Mouse (Mus musculus) kidney, embryonic 15.5 days (tissue): Measurements from ENCODE around the gene Rsbn1l. TPM values are rescaled to one million over a fixed set of nuclear protein-coding genes. Genes with fewer than 3 reads are reported as not detected.

Experiments used
- ATAC-seq: fragments of 200-750 bp; cut with Nextera tagmentation; replicated peaks from 2 replicates; pipeline ENCODE4 v1.8.0; 2017; ENCODE audit warnings: moderate TSS enrichment; ENCODE audit not compliant: low FRiP score
- H3K27ac ChIP-seq: fragments of 300-500 bp; sonication (generic); 2 replicates; pipeline ENCODE4 v1.5.1; 2015; ENCODE audit warnings: mild to moderate bottlenecking, inconsistent platforms
- H3K27me3 ChIP-seq: fragments of 300-500 bp; sonication (generic); 2 replicates; pipeline ENCODE4 v1.6.1; 2015; ENCODE audit warnings: inconsistent platforms
- H3K36me3 ChIP-seq: fragments of 300-500 bp; sonication (generic); 2 replicates; pipeline ENCODE4 v1.6.1; 2015; ENCODE audit warnings: inconsistent platforms
- H3K4me1 ChIP-seq: fragments of 300-500 bp; sonication (generic); 2 replicates; pipeline ENCODE4 v1.6.1; 2015; ENCODE audit warnings: inconsistent platforms
- H3K4me2 ChIP-seq: fragments of 300-500 bp; sonication (generic); 2 replicates; pipeline ENCODE4 v1.6.1; 2015; ENCODE audit warnings: moderate library complexity, mild to moderate bottlenecking, inconsistent platforms
- H3K4me3 ChIP-seq: fragments of 300-500 bp; sonication (generic); replicated peaks from 2 replicates; pipeline ENCODE4 v1.5.1; 2015; ENCODE audit warnings: mild to moderate bottlenecking, inconsistent platforms
- H3K9ac ChIP-seq: fragments of 300-500 bp; sonication (generic); 2 replicates; pipeline ENCODE4 v1.6.1; 2015; ENCODE audit warnings: mild to moderate bottlenecking, inconsistent platforms
- H3K9me3 ChIP-seq: fragments of 300-500 bp; sonication (generic); replicated peaks from 2 replicates; pipeline ENCODE4 v1.6.1; 2016; ENCODE audit warnings: inconsistent platforms
- WGBS: fragments of 180-500 bp; shearing (Covaris S2); methylation state at CpG from one replicate; pipeline ENCODE4 v1.1.7; 2015; ENCODE audit warnings: mixed read lengths; 5-methylcytosine and 5-hydroxymethylcytosine counted together
- polyA plus RNA-seq: library from polyadenylated mRNA; unstranded; fragments of >200 nt; fragmentation: Nextera tagmentation; extraction: Ambion mirVana; gene quantifications from 2 replicates; pipeline ENCODE4 v1.2.1, GENCODE M21; 2015

Gene Rsbn1l
- 5.6 and 6.4 TPM in 2 replicates for polyA plus RNA-seq

DNA sequence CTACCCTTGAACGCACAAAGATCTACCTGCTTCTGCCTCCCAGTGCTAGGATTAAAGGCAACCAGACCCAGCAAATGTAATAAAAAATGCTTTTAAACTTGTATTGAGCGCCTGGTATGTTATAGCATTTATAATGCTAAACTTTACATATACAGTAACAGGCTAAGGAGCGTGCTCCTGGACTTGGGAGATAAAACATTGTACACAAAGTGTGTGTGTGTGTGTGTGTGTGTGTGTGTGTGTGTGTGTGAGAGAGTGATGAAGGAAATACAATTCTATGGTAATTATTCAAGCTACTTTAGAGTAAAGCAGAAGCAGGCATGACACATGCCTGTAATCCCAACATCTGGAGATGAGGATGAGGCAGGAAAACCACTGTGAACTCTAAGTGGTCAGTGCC lies at the start of gene Rsbn1l:
Gene Rsbn1l (minus strand): TSS at position 101 of the 400 bp plus-strand sequence.
- Histone ChIP-seq H3K4me3 (no peak within 1 kb of the TSS), H3K9ac (no peak within 1 kb of the TSS), H3K36me3 (peaks cover 7% of the 10 kb centered on the region), H3K4me1 (no peaks in the 10 kb centered on the region), H3K27me3 (no peaks in the 10 kb centered on the region), H3K4me2 (no peak within 1 kb of the TSS), H3K9me3 (peaks cover 8% of the 10 kb centered on the region; the same call in 1 of the 2 replicates), H3K27ac (no peak within 1 kb of the TSS)
- no peak for ATAC-seq
- 95% methylated on average over 3 of the region's 3 CpGs for WGBS

DNA sequence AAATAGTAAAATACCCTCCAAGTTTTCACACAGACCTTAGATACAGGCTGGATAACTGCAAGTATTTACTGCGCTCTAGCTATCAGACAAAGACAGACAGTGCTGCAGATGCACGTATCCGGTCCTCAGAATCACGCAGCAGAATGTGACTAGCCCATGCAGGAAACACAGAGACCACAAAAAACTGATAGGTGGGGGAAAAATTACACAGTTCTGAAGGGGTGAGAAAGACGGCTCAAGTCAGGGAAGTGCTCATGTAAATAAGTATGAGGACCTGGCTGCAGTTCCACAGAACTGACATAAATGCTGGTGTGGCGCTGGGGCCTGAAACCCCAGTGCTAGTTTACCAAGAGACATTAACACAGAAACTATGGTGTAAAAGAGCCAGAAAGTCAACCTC lies 46.5 kb upstream of the Rsbn1l start:
- Histone ChIP-seq H3K27ac (no peak overlapping the region), H3K36me3 (peaks cover 76% of the 10 kb centered on the region), H3K9ac (no peak overlapping the region), H3K4me1 (no peaks in the 10 kb centered on the region), H3K27me3 (no peaks in the 10 kb centered on the region), H3K9me3 (no peaks in the 10 kb centered on the region), H3K4me2 (no peak overlapping the region), H3K4me3 (no peak overlapping the region)
- no peak for ATAC-seq
- WGBS: 95% methylated on average over 6 of the region's 6 CpGs

DNA sequence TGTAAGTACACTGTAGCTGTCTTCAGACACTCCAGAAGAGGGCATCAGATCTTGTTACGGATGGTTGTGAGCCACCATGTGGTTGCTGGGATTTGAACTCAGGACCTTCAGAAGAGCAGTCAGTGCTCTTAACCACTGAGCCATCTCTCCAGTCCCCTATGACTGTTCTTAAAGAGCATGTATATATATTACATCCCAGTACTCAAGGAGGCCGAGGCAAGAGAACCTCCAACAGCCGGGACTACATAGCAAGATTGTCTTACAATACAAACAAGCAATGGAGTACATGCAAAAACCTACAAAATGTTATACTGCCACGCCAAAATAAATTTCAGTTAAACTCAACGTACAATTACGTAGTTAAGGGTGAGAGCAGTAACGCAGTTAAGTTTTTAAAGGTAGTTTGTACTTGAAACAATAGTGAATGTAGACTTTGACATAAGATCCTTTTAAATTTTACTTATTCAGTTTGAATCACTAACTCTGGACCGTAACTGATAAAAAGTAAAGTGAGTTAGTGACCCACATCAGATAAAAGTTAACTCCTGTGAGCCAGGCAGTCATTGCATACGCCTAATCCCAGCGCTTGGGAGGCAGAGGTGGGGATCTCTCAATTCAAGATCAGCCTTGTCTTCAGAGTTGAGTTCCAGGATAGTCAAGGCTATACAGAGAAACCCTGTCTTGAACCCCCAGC lies 45.6 kb upstream of the Rsbn1l start:
- Histone ChIP-seq H3K4me3 (no peak overlapping the region), H3K36me3 (peaks cover 81% of the 10 kb centered on the region), H3K4me1 (no peaks in the 10 kb centered on the region), H3K4me2 (no peak overlapping the region), H3K27ac (no peak overlapping the region), H3K9me3 (no peaks in the 10 kb centered on the region), H3K9ac (no peak overlapping the region), H3K27me3 (no peaks in the 10 kb centered on the region)
- no peak for ATAC-seq
- WGBS: 88% methylated on average over 10 of the region's 10 CpGs

DNA sequence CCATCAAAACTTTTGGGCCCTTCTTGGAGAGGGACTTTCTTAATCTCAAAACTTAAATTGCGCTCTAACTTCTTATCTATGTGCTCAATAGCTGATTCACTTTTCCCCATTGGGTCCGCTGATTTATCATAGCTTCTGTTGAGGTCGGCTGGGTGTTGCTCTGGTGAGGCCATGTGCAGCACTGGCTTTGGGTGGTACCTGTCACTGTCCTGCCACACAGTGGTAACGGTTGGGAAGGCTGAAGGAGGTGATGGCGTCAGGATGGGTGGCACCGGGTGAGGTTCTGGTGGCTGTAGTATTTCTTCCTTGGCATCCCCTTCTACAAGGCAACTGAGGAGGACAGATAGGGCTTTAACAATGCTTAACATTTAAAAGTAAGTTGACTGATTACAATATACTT lies 42.2 kb upstream of the Rsbn1l start:
- Histone ChIP-seq H3K9ac (no peak overlapping the region), H3K4me1 (no peaks in the 10 kb centered on the region), H3K36me3 (peaks cover 91% of the 10 kb centered on the region), H3K4me2 (no peak overlapping the region), H3K27me3 (no peaks in the 10 kb centered on the region), H3K9me3 (no peaks in the 10 kb centered on the region), H3K27ac (no peak overlapping the region), H3K4me3 (no peak overlapping the region)
- WGBS: 94% methylated on average over 6 of the region's 6 CpGs
- ATAC-seq: no peak

DNA sequence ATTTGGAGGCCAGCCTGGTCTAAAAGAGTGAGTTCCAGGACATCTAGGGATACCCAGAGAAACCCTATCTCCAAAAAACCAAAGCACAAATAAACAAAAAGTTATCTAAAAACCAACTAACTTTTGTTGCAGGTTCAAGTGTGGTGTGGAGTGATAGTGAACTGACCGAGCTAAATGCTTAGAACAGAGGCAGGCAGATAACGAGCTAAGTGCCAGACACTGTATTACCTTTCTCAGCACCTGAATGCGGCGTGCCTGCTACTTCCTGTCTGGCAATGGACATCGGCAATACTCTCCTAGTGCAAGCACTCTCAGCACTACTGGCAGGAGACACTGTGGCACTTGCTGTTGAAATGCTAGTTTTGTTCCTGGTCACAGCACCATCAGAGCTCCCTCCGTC lies 41.4 kb upstream of the Rsbn1l start:
- Histone ChIP-seq H3K27me3 (no peaks in the 10 kb centered on the region), H3K4me2 (no peak overlapping the region), H3K27ac (no peak overlapping the region), H3K9ac (no peak overlapping the region), H3K36me3 (peaks cover 82% of the 10 kb centered on the region), H3K4me1 (no peaks in the 10 kb centered on the region), H3K4me3 (no peak overlapping the region), H3K9me3 (no peaks in the 10 kb centered on the region)
- no peak for ATAC-seq
- 94% methylated on average over 6 of the region's 6 CpGs for WGBS

DNA sequence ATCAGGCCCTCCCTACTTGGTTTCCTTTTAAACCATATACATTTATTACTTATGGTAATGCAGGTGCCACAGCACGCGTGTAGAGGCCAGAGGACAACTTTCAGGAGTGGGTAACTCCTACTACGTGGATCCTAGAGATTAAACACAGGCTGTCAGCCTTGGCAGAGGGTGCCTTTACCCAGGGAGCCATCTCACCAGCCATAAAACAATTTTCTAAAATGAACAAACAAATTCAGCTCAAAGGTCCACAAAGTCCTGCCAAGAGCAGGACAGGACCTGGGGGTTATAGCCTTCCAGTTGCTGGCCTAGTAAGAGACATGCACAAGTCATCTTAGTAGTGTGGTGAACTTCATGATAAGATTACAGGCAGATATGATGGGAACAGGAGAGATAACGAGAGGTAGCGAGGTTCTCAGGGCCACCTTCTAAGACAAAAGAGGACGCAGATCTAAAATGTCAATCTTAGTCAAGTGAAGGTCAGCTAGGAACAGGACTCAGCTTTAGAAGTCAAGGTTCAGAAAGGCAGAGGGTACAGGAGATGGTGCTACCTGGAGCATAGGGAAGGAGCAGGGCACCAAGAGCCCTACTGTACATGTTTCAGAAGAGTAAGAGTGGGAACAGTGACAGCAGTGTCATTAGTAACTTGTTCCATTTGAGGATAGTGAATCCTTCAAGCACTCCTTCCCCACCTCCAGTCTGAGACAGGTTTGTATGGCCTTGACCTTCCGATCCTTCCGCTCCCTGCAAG lies 34.0 kb upstream of the Rsbn1l start:
- no peak overlapping the region for H3K9ac ChIP-seq
- H3K4me1 ChIP-seq: no peaks in the 10 kb centered on the region
- peaks cover 71% of the 10 kb centered on the region for H3K36me3 ChIP-seq
- ATAC-seq: no peak
- H3K4me2 ChIP-seq: no peak overlapping the region
- 98% methylated on average over 8 of the region's 8 CpGs for whole genome bisulfite sequencing
- H3K27ac ChIP-seq: no peak overlapping the region
- H3K9me3 ChIP-seq: no peaks in the 10 kb centered on the region
- no peaks in the 10 kb centered on the region for H3K27me3 ChIP-seq
- H3K4me3 ChIP-seq: no peak overlapping the region

DNA sequence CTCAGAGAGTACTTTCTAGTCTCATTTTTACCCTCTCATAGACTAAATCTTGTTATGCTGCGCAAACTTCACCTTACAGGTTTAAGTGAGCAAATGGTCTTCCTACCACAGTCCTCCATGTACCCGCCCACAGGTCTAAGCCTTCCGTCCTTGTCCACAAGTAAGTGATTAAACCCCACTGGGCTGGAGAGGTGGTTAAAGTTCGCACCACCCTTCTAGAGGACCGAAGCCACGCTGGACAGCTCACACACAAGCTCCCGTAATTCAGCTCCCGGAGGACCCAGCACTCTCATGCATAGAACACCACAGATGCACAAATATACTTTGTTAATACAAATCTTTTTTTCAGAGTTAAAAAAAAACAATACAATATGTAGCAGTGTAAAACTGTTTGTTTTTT lies 30.1 kb upstream of the Rsbn1l start:
- H3K4me3 ChIP-seq: no peak overlapping the region
- no peak overlapping the region for H3K9ac ChIP-seq
- peaks cover 58% of the 10 kb centered on the region for H3K36me3 ChIP-seq
- H3K9me3 ChIP-seq: no peaks in the 10 kb centered on the region
- 95% methylated on average over 8 of the region's 8 CpGs for WGBS
- no peaks in the 10 kb centered on the region for H3K4me1 ChIP-seq
- no peak overlapping the region for H3K4me2 ChIP-seq
- H3K27ac ChIP-seq: no peak overlapping the region
- H3K27me3 ChIP-seq: no peaks in the 10 kb centered on the region
- no peak for ATAC-seq

DNA sequence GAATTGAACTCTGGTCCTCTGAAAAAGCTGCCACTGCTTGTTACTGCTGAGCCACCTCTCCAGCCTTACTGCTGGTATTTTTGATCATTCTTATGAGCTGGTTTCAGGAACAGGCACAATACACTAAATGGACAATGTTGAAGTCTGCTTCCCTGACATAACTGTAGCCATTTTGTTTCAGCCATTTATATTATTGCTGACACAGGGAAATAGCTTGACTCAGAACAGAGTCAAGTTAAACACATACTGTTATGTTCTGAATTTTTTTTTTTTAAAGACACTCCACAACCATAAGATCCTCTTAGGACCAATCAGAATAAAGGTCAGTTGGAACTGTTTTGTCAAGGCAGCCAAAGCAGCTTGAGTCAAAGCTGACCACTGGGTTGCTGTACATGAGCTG lies 27.3 kb upstream of the Rsbn1l start:
- H3K9ac ChIP-seq: no peak overlapping the region
- no peaks in the 10 kb centered on the region for H3K4me1 ChIP-seq
- H3K27me3 ChIP-seq: no peaks in the 10 kb centered on the region
- no peak overlapping the region for H3K4me3 ChIP-seq
- H3K4me2 ChIP-seq: no peak overlapping the region
- ATAC-seq: no peak
- no peak overlapping the region for H3K27ac ChIP-seq
- H3K9me3 ChIP-seq: no peaks in the 10 kb centered on the region
- H3K36me3 ChIP-seq: peaks cover 34% of the 10 kb centered on the region

DNA sequence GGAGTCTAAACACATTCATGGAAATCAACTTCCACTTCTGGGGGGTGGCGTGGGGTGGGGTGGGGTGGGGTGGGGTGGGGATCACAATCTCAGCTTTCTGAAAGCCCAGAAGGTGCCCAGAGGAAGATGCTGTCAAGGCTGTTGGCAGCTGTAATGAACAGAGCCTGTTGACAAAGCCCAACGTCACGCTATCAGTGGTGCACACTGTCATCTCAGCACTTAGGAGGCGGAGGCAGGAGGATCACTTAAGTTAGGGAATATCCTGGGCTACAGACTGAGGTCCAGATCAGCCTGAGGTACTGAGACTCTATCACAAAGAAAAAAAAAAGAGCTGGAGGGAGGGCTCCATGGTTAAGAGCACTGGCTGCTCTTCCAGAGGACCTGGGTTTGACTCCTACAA lies 18.5 kb upstream of the Rsbn1l start:
- Histone ChIP-seq H3K27ac (no peak overlapping the region), H3K4me1 (no peaks in the 10 kb centered on the region), H3K27me3 (no peaks in the 10 kb centered on the region), H3K4me2 (no peak overlapping the region), H3K4me3 (no peak overlapping the region), H3K9ac (no peak overlapping the region), H3K36me3 (no peaks in the 10 kb centered on the region), H3K9me3 (no peaks in the 10 kb centered on the region)
- no peak for ATAC-seq
- 87% methylated on average over 4 of the region's 4 CpGs for WGBS

DNA sequence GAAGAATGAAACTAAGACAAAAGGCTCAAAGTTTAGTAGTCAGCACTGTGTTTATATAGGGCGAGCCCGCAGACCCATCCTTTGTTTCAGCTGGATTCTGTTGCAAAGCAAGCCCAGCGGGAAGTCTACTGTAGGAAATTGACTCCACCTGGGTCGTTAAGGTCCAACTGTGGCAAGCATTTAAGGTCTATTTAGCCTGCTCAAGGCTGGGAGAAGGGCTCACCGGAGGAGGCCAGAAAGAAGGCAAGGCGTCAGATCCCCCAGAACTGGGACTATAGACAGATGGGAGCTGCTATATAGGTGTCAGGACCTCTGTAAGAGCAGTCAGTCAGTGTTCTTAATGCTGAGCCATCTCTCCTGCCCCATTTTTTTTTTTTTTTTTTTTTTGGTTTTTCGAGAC lies 17.8 kb upstream of the Rsbn1l start:
- H3K9me3 ChIP-seq: no peaks in the 10 kb centered on the region
- 21% methylated on average over 7 of the region's 7 CpGs for WGBS
- H3K27ac ChIP-seq: no peak overlapping the region
- H3K4me1 ChIP-seq: peaks cover under 1% of the 10 kb centered on the region; the same call in 1 of the 2 replicates
- H3K27me3 ChIP-seq: no peaks in the 10 kb centered on the region
- no peak overlapping the region for H3K9ac ChIP-seq
- H3K4me3 ChIP-seq: no peak overlapping the region
- peak; percentile 25; the same call in 1 of the 2 replicates for ATAC-seq
- H3K4me2 ChIP-seq: no peak overlapping the region
- H3K36me3 ChIP-seq: no peaks in the 10 kb centered on the region

DNA sequence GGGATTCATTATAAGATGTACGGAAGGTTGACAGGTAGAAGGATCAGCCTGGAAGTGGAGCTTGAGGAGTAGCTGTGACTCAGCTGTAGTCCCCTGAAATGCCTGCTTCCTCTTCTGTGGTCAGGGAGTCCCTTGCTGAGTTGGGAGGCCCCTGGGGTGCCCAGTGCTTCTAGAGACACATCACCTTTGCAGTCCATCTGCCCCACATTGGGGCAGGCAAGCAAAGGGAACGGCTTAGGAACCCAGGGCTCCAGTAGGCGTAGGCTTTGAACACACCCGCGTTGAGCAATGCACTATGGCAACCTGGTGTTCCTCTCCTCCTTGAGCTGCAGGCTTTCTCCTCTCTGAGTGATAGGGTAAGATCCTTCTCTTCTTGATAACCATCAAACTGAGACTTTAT lies 16.9 kb upstream of the Rsbn1l start:
- Histone ChIP-seq H3K36me3 (no peaks in the 10 kb centered on the region), H3K4me3 (no peak overlapping the region), H3K4me1 (peaks cover 5% of the 10 kb centered on the region), H3K27me3 (no peaks in the 10 kb centered on the region), H3K9me3 (no peaks in the 10 kb centered on the region), H3K9ac (no peak overlapping the region), H3K27ac (no peak overlapping the region), H3K4me2 (no peak overlapping the region)
- ATAC-seq: no peak
- 74% methylated on average over 5 of the region's 5 CpGs for WGBS

DNA sequence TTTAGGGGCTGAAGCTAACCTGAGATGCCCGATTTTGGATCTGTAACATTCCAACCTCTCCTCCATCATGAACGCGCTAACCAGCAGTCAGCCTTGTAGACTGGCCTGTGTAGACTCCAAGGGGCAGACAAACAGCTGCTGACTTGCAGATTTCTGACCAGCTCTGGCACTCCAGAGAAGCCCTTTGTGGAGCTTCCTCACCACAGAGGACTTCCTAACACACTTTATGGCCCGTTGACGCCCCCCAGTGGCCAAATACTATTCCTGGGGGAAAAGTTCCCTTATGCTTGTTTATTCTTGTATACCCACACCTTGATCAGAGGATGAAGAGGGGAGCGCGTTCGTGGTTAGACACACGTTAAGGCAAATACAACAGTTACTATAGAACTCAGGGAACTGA lies 12.8 kb upstream of the Rsbn1l start:
- Histone ChIP-seq H3K4me1 (peaks cover 10% of the 10 kb centered on the region), H3K27ac (0 out of 2 replicates have a peak overlapping the region, but pooled peaks have one; percentile 45), H3K4me2 (no peak overlapping the region), H3K9me3 (no peaks in the 10 kb centered on the region), H3K4me3 (no peak overlapping the region), H3K9ac (no peak overlapping the region), H3K27me3 (no peaks in the 10 kb centered on the region), H3K36me3 (no peaks in the 10 kb centered on the region)
- 0 out of 2 replicates have a peak, but pooled peaks have one; percentile 41 for ATAC-seq
- 60% methylated on average over 9 of the region's 9 CpGs for WGBS
